Mouse (Mus musculus): ENCODE measurements around the gene Irx5.

- TF ChIP-seq CTCF (IDR thresholded peaks at IDR 0.05; ENCODE audit: low read depth), result no peak
- no peak for TF ChIP-seq EP300 (IDR thresholded peaks at IDR 0.05; ENCODE audit: low read depth)
Measured at GRCm38 (mm10) chr8:92333406-92333805, 24.0 kb upstream of the Irx5 start.

Measured in liver, embryonic 14.5 days (tissue).